Mouse (Mus musculus): ENCODE results near the gene Plcg1. TPM values are rescaled to one million over a fixed set of nuclear protein-coding genes. Genes with fewer than 3 reads are reported as not detected.

The Plcg1 gene
- polyA plus RNA-seq, 1 experiment from 2014 or later: 83.2 TPM

DNA sequence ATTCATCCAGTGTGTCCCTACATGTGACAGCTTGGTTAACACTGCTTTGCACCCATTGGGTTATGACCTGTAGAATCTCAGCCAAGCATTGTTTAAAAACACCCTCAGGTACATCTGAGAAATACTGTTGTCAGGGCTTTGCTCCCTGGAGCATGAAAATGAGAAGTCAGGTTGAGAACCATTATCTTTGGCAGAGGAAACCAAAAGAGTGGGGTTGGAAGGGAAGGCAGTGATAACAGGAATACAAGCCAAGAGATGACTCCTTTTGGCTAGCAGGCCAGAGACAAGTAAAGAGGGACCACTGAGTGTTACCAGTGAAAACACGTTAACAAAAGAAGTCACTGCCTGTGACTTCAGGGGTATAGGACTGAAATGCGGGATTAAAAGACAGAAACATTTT, 33.3 kb downstream of the Plcg1 start:
- Histone ChIP-seq H3K9ac (replicated peaks; ENCODE audit: low read depth, low read length) (no peak overlapping the region), H3K4me1 (replicated peaks; ENCODE audit: control insufficient read depth, insufficient read depth, low read length) (no peaks in the 10 kb centered on the region), H3K4me2 (ENCODE audit: low read length) (no peak overlapping the region), H3K27me3 (replicated peaks; ENCODE audit: control insufficient read depth, insufficient read depth, low read length) (no peaks in the 10 kb centered on the region), H3K27ac (ENCODE audit: low read length) (no peak overlapping the region), H3K9me3 (ENCODE audit: control insufficient read depth, low read length) (no peaks in the 10 kb centered on the region), H3K36me3 (ENCODE audit: control insufficient read depth, insufficient read depth) (peaks cover 28% of the 10 kb centered on the region; the same call in 1 of the 2 replicates), H3K4me3 (replicated peaks; ENCODE audit: low read length) (no peak overlapping the region)
- WGBS: 89% methylated on average over 2 of the region's 2 CpGs
- ATAC-seq: no peak

DNA sequence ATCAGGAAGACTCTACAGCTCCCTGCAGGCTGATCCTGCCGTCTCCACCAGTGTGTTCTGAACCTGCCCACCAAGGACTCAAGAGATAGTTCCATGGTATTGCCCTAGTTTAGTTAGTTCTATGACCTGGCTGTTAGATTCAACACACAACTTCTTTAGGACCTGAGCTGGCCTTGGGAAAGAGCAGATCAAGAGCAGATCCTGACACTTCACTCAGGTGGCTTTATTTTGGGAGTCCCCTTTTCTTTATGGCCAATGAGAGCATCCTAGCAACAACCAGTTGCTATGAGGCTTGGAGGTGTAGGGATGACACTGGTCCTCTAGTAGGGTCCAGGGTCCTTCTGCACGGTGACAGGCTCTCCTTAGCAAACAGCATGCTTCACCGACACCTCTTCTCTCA, 34.0 kb downstream of the Plcg1 start:
- Histone ChIP-seq H3K4me3 (replicated peaks; ENCODE audit: low read length) (no peak overlapping the region), H3K9ac (replicated peaks; ENCODE audit: low read depth, low read length) (no peak overlapping the region), H3K27ac (ENCODE audit: low read length) (no peak overlapping the region), H3K36me3 (ENCODE audit: control insufficient read depth, insufficient read depth) (peaks cover 27% of the 10 kb centered on the region; the same call in 1 of the 2 replicates), H3K4me1 (replicated peaks; ENCODE audit: control insufficient read depth, insufficient read depth, low read length) (no peaks in the 10 kb centered on the region), H3K4me2 (ENCODE audit: low read length) (no peak overlapping the region), H3K9me3 (ENCODE audit: control insufficient read depth, low read length) (no peaks in the 10 kb centered on the region), H3K27me3 (replicated peaks; ENCODE audit: control insufficient read depth, insufficient read depth, low read length) (no peaks in the 10 kb centered on the region)
- no peak for ATAC-seq
- WGBS: 72% methylated on average over 3 of the region's 3 CpGs

DNA sequence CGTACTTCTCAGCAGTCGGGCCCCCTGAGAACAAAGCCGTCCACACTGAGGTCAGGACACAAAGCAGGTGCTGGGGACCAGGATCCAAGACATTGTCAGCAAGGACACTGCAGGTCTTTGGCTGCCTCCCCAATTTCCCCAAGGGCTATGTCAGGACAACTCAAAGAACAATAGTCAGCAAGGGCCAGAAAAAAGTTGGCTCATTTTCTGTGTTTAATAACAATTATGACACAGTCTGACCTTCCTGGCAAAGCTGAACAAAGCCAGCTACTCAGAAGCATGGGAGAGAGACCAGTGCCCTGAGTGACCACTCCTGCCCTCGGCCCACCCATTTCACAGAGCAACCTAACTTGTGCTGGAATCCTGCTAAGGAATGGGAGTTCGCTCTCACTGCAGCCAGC, 35.3 kb downstream of the Plcg1 start:
- no peak overlapping the region for H3K4me3 ChIP-seq (replicated peaks; ENCODE audit: low read length)
- 67% methylated on average over 5 of the region's 5 CpGs for WGBS
- ATAC-seq: no peak
- H3K4me1 ChIP-seq (replicated peaks; ENCODE audit: control insufficient read depth, insufficient read depth, low read length): no peaks in the 10 kb centered on the region; the same call in 1 of the 2 replicates
- H3K27ac ChIP-seq (ENCODE audit: low read length): no peak overlapping the region
- peaks cover 20% of the 10 kb centered on the region; the same call in 1 of the 2 replicates for H3K36me3 ChIP-seq (ENCODE audit: control insufficient read depth, insufficient read depth)
- no peaks in the 10 kb centered on the region for H3K27me3 ChIP-seq (replicated peaks; ENCODE audit: control insufficient read depth, insufficient read depth, low read length)
- H3K4me2 ChIP-seq (ENCODE audit: low read length): no peak overlapping the region
- H3K9me3 ChIP-seq (ENCODE audit: control insufficient read depth, low read length): no peaks in the 10 kb centered on the region
- H3K9ac ChIP-seq (replicated peaks; ENCODE audit: low read depth, low read length): no peak overlapping the region

DNA sequence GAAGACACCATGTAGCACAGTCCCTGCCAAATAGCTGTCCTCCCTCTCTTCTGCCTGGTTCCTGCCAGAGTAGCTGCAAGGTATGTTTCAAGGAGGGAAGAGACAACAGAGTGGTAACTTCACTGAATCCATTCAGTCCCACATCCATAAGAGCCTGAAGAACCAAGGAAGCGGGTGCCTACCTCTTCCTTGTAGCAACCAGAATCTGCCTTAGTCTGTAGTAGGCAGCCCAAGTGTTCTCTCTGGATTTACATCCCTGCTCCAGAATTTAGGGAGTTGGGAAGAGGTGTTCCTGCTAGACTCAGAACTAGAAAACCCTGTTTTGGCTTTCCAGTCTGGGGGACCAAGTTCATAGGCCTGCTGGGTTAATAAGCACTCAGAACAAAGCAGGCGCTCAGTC, 36.1 kb downstream of the Plcg1 start:
- no peak overlapping the region for H3K4me3 ChIP-seq (replicated peaks; ENCODE audit: low read length)
- H3K4me2 ChIP-seq (ENCODE audit: low read length): no peak overlapping the region
- no peak for ATAC-seq
- H3K27me3 ChIP-seq (replicated peaks; ENCODE audit: control insufficient read depth, insufficient read depth, low read length): no peaks in the 10 kb centered on the region
- H3K9me3 ChIP-seq (ENCODE audit: control insufficient read depth, low read length): no peaks in the 10 kb centered on the region
- no peak overlapping the region for H3K27ac ChIP-seq (ENCODE audit: low read length)
- H3K36me3 ChIP-seq (ENCODE audit: control insufficient read depth, insufficient read depth): peaks cover 12% of the 10 kb centered on the region; the same call in 1 of the 2 replicates
- WGBS: 92% methylated on average over 2 of the region's 2 CpGs
- H3K9ac ChIP-seq (replicated peaks; ENCODE audit: low read depth, low read length): no peak overlapping the region
- no peaks in the 10 kb centered on the region; the same call in 1 of the 2 replicates for H3K4me1 ChIP-seq (replicated peaks; ENCODE audit: control insufficient read depth, insufficient read depth, low read length)

DNA sequence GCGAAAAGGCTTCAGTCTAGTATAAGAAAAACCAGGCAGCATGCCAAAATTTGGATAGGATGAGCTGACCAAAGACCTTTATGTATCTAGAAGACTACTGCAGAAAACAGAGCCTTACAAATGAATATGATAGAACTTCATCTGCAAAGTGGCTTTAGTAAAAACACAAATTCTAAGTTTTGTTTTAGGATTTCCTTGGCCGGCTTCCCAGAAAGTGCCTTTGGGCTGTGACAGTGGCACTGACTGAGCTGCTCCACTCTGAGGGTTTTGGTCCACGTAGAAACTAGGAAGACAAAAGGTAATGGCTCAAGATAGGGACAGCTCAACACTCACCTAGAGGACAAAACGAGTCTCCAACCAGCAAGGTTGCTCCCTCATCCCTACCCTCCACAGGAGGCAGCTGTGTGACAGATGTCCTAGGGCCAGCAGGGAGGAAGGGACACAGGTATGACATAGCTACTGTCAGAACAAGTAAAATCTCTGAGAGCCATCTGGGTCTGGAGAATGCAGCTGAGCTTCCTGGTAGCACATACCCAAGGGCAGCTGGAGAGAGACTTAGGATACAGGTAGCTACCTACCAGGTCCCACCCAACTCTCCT, 37.1 kb downstream of the Plcg1 start:
- no peaks in the 10 kb centered on the region for H3K9me3 ChIP-seq (ENCODE audit: control insufficient read depth, low read length)
- ATAC-seq: 0 out of 2 replicates have a peak, but pooled peaks have one; percentile 7
- H3K27ac ChIP-seq (ENCODE audit: low read length): no peak overlapping the region
- H3K4me3 ChIP-seq (replicated peaks; ENCODE audit: low read length): no peak overlapping the region
- H3K36me3 ChIP-seq (ENCODE audit: control insufficient read depth, insufficient read depth): peaks cover 10% of the 10 kb centered on the region; the same call in 1 of the 2 replicates
- no peak overlapping the region for H3K9ac ChIP-seq (replicated peaks; ENCODE audit: low read depth, low read length)
- H3K4me2 ChIP-seq (ENCODE audit: low read length): no peak overlapping the region
- H3K27me3 ChIP-seq (replicated peaks; ENCODE audit: control insufficient read depth, insufficient read depth, low read length): no peaks in the 10 kb centered on the region
- 74% methylated on average over 4 of the region's 4 CpGs for WGBS
- H3K4me1 ChIP-seq (replicated peaks; ENCODE audit: control insufficient read depth, insufficient read depth, low read length): no peaks in the 10 kb centered on the region; the same call in 1 of the 2 replicates

DNA sequence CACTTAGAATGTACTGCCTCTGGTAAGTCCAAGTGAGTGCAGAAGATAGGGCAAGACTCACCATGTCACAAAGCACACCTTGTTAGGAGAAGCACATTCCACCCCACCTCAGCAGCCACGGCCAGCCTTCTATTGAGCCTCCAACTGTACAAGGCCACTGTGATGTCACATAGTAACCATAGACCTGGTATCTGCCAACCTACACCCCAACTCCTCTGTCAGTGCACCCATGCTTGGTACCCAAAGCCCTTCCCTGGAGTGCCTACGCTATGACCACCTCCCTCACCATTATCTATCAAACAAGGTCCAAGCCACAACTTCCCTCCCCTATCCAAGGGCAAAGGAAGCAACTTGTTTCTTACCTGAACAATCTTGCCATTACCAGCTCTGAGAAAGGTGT, 37.9 kb downstream of the Plcg1 start:
- ATAC-seq: no peak
- WGBS: 90% methylated on average over 2 of the region's 2 CpGs

DNA sequence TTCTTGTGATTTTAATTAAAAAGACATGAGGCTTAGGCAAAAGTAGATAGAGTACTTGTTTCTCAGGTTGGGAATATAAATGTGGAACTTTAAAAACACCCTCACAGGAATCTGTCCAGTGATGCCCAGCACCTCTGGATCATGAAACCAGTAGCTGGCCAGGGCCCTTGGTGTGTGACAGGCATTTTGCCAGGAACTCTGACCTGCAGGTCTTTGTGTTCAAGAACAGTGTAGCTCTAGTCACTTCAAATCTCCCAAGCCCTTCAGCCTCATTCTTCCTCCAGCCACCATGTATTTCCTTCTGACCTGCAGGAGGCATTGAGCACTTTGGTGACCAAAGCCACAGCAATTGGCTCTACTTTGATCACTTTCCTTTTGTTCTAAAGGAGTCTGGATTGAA, 39.3 kb downstream of the Plcg1 start:
- Histone ChIP-seq H3K9me3 (ENCODE audit: control insufficient read depth, low read length) (no peaks in the 10 kb centered on the region), H3K4me3 (replicated peaks; ENCODE audit: low read length) (no peak overlapping the region), H3K4me2 (ENCODE audit: low read length) (no peak overlapping the region), H3K27ac (ENCODE audit: low read length) (no peak overlapping the region), H3K36me3 (ENCODE audit: control insufficient read depth, insufficient read depth) (peaks cover under 1% of the 10 kb centered on the region; the same call in 1 of the 2 replicates), H3K27me3 (replicated peaks; ENCODE audit: control insufficient read depth, insufficient read depth, low read length) (no peaks in the 10 kb centered on the region), H3K9ac (replicated peaks; ENCODE audit: low read depth, low read length) (no peak overlapping the region), H3K4me1 (replicated peaks; ENCODE audit: control insufficient read depth, insufficient read depth, low read length) (no peaks in the 10 kb centered on the region; the same call in 1 of the 2 replicates)
- no peak for ATAC-seq

More for the DNA sequence above, 37.9 kb downstream of the Plcg1 start:
- Histone ChIP-seq H3K4me3 (replicated peaks; ENCODE audit: low read length) (no peak overlapping the region), H3K4me2 (ENCODE audit: low read length) (no peak overlapping the region), H3K27me3 (replicated peaks; ENCODE audit: control insufficient read depth, insufficient read depth, low read length) (no peaks in the 10 kb centered on the region), H3K9me3 (ENCODE audit: control insufficient read depth, low read length) (no peaks in the 10 kb centered on the region), H3K9ac (replicated peaks; ENCODE audit: low read depth, low read length) (no peak overlapping the region), H3K4me1 (replicated peaks; ENCODE audit: control insufficient read depth, insufficient read depth, low read length) (no peaks in the 10 kb centered on the region; the same call in 1 of the 2 replicates), H3K27ac (ENCODE audit: low read length) (no peak overlapping the region), H3K36me3 (ENCODE audit: control insufficient read depth, insufficient read depth) (peaks cover 6% of the 10 kb centered on the region; the same call in 1 of the 2 replicates)

DNA sequence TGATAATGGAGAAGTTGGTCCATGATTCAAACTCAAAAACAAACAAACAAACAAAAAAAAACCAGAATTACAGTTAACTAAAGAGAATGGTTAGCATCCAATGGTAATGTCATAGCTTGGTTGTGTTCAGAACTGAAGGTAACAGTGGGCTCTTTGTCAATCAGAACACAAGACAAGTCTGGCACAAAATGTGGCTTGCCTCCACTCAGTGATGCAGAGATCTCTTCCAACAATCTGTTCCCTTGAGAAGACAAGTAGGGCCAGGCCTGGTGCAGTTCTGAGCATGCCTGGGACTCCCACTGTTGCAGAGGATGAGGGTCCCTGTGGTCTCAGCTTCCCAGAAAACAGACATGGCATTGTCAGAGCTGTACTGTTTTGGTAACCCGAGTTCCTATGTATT, 39.8 kb downstream of the Plcg1 start:
- Histone ChIP-seq H3K27ac (ENCODE audit: low read length) (no peak overlapping the region), H3K36me3 (ENCODE audit: control insufficient read depth, insufficient read depth) (no peaks in the 10 kb centered on the region; the same call in 1 of the 2 replicates), H3K9ac (replicated peaks; ENCODE audit: low read depth, low read length) (no peak overlapping the region), H3K27me3 (replicated peaks; ENCODE audit: control insufficient read depth, insufficient read depth, low read length) (no peaks in the 10 kb centered on the region), H3K4me3 (replicated peaks; ENCODE audit: low read length) (no peak overlapping the region), H3K9me3 (ENCODE audit: control insufficient read depth, low read length) (no peaks in the 10 kb centered on the region), H3K4me1 (replicated peaks; ENCODE audit: control insufficient read depth, insufficient read depth, low read length) (no peaks in the 10 kb centered on the region; the same call in 1 of the 2 replicates), H3K4me2 (ENCODE audit: low read length) (no peak overlapping the region)
- 0 out of 2 replicates have a peak, but pooled peaks have one; percentile 37 for ATAC-seq
- 91% methylated on average over 1 of the region's 1 CpGs for WGBS

DNA sequence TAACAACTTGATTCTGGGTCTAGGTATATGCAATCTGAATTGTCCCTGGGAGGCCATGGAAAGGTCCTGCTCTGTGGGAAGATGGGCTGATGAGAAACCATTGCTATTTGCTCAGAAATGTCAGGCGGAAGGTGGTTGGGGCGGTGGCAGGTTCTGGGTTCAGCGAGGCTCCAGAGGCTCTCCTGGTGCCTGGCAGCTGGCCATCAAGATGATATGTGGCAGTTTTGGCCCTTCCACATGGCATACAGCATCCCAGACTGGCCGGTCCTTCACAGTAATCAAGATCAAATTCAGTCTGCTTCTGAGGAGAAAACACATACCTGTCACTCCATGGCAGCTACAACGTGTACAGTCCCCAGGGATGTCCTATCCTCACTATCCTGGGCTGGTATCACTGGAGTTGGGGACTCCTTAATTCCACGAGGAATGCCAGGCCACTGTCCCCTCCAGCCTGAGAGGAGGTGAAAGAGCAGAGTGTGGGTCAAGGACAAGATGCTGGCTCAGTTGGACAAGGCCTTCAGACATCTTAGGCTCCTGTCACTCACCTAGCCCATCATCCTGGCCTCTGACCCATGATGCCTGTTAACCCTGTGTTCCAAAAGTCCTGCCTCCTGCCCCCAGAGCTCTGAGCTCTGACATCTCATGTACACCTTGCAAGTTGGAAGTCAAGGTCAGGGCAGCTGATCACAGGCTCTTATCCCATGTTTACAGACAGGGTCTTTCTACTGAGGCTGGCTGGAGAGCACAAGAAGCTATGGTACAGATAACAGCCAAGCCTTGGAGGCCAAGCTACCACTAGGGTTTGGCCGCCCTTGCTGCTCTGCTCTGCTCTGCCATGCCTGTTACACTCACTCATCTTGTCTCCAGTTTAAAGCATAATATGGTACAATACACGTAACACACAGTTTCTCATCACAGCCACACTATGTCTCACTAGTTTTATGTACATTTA, 40.5 kb downstream of the Plcg1 start:
- no peaks in the 10 kb centered on the region; the same call in 1 of the 2 replicates for H3K36me3 ChIP-seq (ENCODE audit: control insufficient read depth, insufficient read depth)
- H3K9me3 ChIP-seq (ENCODE audit: control insufficient read depth, low read length): no peaks in the 10 kb centered on the region
- H3K9ac ChIP-seq (replicated peaks; ENCODE audit: low read depth, low read length): no peak overlapping the region
- no peak overlapping the region for H3K4me2 ChIP-seq (ENCODE audit: low read length)
- H3K27ac ChIP-seq (ENCODE audit: low read length): no peak overlapping the region
- 88% methylated on average over 8 of the region's 8 CpGs for WGBS
- no peaks in the 10 kb centered on the region for H3K27me3 ChIP-seq (replicated peaks; ENCODE audit: control insufficient read depth, insufficient read depth, low read length)
- ATAC-seq: no peak
- H3K4me1 ChIP-seq (replicated peaks; ENCODE audit: control insufficient read depth, insufficient read depth, low read length): no peaks in the 10 kb centered on the region; the same call in 1 of the 2 replicates
- no peak overlapping the region for H3K4me3 ChIP-seq (replicated peaks; ENCODE audit: low read length)

Data from forebrain, embryonic 16.5 days (tissue).